Mouse (Mus musculus) CD4-positive helper T cell, adult 2 months (primary cell): ENCODE data around the gene Zfand3.

ENCODE experiments used
- DNase-seq: peaks from one replicate; pipeline ENCODE4 v3.0.0-alpha.2; 2012; ENCODE audit warnings: low read depth, missing footprints, low spot score

Zfand3 gene

GRCm38 (mm10) chr17:30052347-30052742 lies 47.8 kb downstream of the Zfand3 start:
- DNase-seq = no peak

GRCm38 (mm10) chr17:30053463-30053862 lies 48.9 kb downstream of the Zfand3 start:
- DNase-seq = no peak

- DNase-seq = peak; percentile 48
Observed at GRCm38 (mm10) chr17:30053871-30054270, 49.3 kb downstream of the Zfand3 start.

DNA sequence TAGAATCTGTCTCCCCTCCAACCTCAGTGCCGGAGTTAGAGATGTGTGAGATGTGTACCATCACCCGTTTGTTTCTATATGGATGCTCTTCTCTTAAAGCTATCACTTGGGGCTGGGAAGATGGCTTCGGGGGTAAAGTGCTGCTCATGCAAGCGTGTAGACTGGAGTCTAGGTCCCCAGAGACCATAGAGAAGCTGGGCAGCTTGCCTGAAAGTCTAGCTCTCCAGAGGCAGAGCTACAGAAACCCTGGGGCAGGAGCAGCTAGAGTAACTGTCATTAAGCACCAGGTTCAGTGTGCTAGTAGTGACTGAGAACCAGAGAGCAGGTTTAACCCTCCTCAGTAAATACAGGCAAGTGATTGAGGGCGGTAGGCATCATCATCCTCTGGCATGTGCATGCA lies 51.7 kb downstream of the Zfand3 start:
- no peak for DNase-seq

DNA sequence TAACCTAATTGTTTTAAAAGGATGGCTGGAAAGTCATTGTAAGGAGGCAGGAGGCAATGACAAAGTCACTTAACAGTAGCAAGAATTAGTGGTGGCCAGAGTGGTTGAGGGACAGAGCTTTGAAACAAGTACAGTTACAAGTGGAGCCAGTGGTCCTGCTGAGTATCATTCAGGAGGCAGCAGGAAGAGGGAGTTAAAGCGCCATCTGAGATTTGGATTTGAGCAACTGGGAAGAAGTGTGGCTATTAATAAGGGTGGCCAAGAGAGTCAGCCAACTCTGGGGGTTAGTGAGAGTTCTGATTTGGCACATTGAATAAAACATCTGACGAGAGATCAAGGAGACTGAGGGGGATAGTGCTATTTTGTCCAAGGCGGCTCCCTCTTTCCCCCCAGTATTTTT lies 54.1 kb downstream of the Zfand3 start:
- DNase-seq = no peak

DNA sequence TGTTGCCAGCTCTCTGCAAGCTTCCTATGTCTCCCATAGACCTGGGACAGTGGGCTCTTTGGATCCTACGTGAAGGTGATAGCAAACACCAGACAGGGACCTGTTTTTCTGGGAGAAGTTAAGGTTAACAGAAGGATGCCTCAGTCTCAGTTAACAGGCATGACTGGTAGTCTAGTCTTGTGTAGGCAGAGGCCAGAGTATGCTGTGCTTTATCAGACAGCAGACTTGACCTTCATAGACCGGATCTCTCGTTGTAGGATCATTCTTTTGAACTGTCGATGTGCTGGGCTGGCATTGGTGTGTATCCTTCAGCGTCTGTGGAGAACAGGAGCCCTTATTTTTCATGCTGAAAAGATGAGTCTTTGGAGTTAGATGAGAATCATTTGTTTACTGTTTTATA lies 54.5 kb downstream of the Zfand3 start:
- DNase-seq = no peak

DNA sequence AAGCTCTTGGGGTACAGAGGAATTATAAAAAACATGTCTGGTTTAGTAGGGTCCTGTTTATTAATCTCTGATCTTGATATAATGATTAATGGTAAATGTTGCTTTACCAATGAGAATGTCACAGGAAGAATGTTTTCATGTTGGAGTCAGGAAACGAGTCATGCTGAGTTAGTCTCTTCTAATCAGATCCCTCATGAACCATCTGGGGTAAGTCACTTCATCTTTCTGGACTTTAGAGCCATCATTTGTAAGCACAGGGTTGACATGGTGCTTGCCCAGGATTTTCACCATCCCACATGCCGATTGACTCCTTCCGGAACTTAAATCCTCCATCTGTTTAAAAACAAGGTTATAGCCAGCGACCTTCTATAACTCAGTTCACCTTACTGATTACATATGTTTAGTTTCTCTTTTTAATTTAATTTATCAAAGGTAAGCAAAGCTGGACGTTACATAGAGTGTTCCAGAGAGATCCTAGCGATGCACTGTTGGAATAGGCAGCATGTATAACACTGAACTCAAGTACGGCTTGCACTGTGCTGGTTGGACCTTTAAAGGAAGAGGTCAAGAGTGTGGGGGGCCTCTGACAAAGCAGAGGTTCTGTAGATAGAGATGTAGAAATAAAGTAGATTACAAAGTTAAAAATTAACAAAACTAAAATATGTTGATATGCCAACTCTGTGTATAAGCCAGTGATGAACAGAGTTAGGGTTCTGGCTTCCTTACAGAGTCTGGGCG lies 56.7 kb downstream of the Zfand3 start:
- no peak for DNase-seq

- no peak for DNase-seq
Observed at GRCm38 (mm10) chr17:30063849-30064248, 59.3 kb downstream of the Zfand3 start.

DNA sequence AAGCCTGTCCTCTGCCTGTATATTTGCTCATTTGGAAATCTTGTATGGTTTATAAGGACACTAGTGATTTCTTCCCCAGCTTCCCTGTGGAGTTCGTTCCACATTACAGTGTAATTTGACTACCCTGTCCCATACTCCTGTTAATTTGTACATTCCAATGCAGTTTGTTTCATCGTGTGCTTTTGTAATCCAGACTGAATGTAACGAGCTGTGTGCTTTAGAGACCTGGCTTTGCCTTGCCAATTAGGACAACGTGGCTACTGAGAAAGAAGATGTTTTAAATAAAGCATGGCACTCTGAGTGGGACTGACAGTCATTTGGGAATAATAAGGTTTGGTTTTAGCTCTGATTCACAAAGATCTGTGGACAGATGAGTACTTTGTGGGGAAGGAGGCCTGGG lies 60.2 kb downstream of the Zfand3 start:
- DNase-seq = no peak

- no peak for DNase-seq
Observed at GRCm38 (mm10) chr17:30069776-30070175, 65.2 kb downstream of the Zfand3 start.

DNA sequence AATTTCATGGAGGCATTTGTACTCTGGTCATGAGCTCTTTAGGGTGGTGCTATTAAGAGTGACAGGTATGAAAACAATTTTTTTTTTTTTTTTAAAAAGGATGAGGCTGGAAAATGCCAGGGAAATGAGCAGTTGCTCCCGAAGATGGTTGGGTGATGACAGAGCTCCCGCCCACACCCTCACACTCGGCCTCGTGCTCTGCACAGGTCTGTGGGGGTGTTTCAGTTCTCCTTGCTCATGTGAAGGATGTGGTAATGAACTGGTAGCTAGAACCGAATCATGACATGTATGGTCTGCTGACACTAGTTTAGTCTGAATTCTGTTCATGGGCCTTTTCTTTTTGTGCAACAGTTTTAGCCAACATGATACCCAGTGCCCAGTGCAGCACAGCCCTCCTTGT lies 66.1 kb downstream of the Zfand3 start:
- no peak for DNase-seq

DNA sequence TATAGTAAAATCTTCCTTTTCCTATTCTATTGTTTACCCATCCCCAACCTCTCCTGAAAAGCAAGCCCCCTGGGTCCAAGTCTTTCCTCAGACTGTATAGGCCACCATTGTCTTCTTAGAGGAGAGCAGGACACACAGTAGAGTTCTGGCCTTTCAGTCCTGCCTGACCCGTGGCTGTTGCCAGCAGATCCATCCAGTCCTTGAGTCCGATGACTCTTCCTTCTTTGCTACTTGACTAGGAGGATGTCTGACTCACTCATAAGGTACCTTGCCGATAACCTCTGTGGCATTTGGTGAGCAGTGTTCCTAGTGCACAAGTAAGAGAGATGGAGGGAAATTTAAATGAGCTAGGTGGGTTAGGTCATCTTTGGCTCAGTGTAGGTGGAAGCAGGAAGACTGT lies 68.1 kb downstream of the Zfand3 start:
- DNase-seq = no peak

GRCm38 (mm10) chr17:30075896-30076295 lies 71.4 kb downstream of the Zfand3 start:
- no peak for DNase-seq

DNA sequence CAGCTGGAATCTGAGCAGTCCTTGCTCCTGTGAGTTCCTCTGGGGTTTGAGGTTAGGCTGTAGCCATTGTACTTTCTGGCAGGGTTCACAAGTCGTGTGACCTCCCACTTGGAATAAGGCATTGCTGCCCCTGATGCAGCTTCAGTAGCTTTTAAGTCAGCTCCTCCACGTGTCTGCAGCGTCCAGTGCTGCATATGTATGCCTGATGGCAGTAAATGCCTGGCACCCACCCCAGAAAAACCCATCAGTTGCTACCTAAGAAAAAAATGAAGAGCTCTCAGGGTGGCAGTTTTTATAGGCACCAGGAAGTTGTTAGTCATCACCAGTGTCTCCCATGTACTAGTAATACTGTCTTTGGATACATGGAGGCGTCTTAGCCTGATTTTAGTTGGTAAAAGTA lies 79.5 kb downstream of the Zfand3 start:
- no peak for DNase-seq

- no peak for DNase-seq
Observed at GRCm38 (mm10) chr17:30086695-30087094, 82.2 kb downstream of the Zfand3 start.

DNA sequence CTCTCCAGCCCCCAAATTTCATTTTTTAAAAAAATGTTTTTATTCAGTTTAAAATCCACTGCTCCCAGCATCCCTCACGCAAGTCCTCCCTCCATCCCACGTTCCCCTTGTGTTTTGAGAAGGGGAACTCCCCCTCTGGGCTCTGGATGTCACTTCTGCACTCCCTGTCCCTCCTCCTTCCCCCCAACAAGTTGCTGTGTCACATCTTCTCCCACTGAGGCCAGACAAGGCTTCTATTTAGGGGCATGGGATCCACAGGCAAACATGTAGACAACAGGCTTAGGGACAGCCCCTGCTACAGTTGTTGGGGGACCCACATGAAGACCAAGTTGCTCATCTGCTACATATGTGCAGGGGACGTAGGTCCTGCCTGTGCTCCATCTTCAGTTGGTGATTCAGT lies 83.9 kb downstream of the Zfand3 start:
- DNase-seq = no peak

DNA sequence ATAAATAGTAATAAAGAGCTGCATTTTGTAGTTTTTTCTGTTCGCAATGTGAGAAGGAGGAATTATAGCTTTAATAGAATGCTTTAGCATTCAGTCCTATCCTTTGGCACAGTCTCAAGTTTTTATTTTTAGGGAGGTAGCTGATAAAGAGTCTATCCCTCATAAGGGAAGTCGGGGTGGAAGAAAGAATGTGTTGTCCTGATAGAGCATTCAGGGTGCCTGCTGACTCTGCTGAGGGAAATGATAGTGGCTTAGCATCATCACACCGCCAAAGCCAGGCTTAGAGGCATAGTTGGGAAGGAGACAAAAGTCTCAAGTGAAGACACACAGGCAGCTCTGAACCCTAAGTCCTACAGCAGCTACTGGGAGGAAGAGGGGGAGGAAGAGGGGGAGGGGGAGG lies 85.9 kb downstream of the Zfand3 start:
- no peak for DNase-seq

DNA sequence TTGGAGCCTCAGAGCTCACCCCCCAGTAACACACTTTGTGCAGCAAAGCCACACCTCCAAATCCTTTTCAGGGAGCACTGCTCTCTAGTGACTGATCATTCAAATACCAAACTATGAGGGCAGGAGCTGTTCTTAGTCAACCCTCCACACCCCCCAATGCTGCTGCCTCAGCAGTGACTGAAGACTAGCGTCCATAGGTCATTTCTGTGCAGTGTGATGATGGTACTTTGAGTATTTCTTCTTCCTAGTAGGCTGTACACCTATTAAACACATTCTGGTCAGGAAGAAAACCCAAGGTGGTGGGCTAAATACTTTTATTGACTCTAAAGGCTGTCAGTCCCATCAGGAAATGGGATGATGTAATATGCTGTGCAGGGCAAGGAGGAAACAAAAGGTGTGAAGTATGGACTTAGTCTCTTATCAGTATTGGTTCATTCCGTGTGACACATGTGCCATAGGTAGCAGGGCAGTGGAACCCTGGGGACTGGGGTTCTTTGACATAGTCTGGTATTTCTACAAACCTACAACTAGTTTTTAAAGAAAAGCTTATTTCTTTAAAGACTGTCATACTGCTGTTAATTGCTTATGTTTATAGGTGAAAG lies 88.7 kb downstream of the Zfand3 start:
- DNase-seq = no peak

GRCm38 (mm10) chr17:30097156-30097555 lies 92.6 kb downstream of the Zfand3 start:
- no peak for DNase-seq

- no peak for DNase-seq
Observed at GRCm38 (mm10) chr17:30097677-30098076, 93.1 kb downstream of the Zfand3 start.

- no peak for DNase-seq
Observed at GRCm38 (mm10) chr17:30099670-30100069, 95.1 kb downstream of the Zfand3 start.

DNA sequence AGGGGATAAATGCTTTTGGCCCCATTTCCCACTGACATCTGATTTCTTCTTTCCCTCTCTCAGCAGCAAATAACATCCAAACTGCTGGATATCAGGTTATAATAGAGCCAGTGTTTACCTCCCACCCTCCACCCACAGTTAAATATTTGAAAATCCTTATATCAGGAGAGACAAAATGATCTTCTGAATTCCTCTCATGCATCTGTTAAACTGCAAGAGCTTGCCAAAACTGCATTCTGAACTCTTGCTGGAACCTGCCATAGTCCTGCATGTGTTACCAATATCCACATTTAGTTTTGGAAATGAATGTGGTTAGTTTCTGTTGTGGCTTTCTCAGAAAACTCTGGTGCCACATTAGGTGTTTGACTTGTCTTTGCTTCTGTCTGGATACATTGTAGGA lies 97.3 kb downstream of the Zfand3 start:
- no peak for DNase-seq

GRCm38 (mm10) chr17:30103005-30103404 lies 98.5 kb downstream of the Zfand3 start:
- DNase-seq = no peak
